Mouse (Mus musculus) cortical plate, adult 2 months (tissue): ENCODE measurements around the gene Spock1. TPM values are rescaled to one million over a fixed set of nuclear protein-coding genes. Genes with fewer than 3 reads are reported as not detected.

Source experiments
- H3K27ac ChIP-seq: fragments of 200-500 bp; 2 replicates; pipeline ENCODE4 v1.5.1; 2012; ENCODE audit warnings: low read length, control low read depth, inconsistent platforms; ENCODE audit not compliant: insufficient read depth
- H3K4me1 ChIP-seq: fragments of 200-500 bp; 2 replicates; pipeline ENCODE4 v1.6.1; 2011; ENCODE audit warnings: low read length; ENCODE audit not compliant: control insufficient read depth, insufficient read depth
- H3K4me3 ChIP-seq: fragments of 200-500 bp; 2 replicates; pipeline ENCODE4 v1.5.1; 2011; ENCODE audit warnings: mild to moderate bottlenecking, low read length, control low read depth; ENCODE audit not compliant: insufficient read depth
- CTCF ChIP-seq: fragments of 200-500 bp; IDR thresholded peaks from 2 replicates; pipeline ENCODE4 v1.5.1; 2011; ENCODE audit warnings: mild to moderate bottlenecking, control low read depth, low read length; ENCODE audit not compliant: insufficient read depth; ENCODE audit errors: extremely low read depth
- POLR2A ChIP-seq: fragments of 200-500 bp; IDR thresholded peaks from 2 replicates; pipeline ENCODE4 v1.6.1; 2011; ENCODE audit warnings: mild to moderate bottlenecking, low read length, control low read depth; ENCODE audit not compliant: insufficient read depth; ENCODE audit errors: extremely low read depth
- polyA plus RNA-seq: library from polyadenylated mRNA; depleted of rRNA; stranded (reverse); fragments of >200 nt; gene quantifications from 2 replicates; pipeline ENCODE4 v1.2.3, GENCODE M21; 2012

Spock1 gene
- polyA plus RNA-seq, 1 experiment, result 125 TPM

GRCm38 (mm10) chr13:57811253-57811652 lies 96.9 kb downstream of the Spock1 start:
- Histone ChIP-seq H3K4me1 (no peaks in the 10 kb centered on the region; the same call in 1 of the 2 replicates), H3K27ac (no peak overlapping the region)
- TF ChIP-seq POLR2A, result no peak
- TF ChIP-seq CTCF, result no peak

GRCm38 (mm10) chr13:57810816-57811215 lies 97.3 kb downstream of the Spock1 start:
- Histone ChIP-seq H3K27ac (no peak overlapping the region), H3K4me1 (no peaks in the 10 kb centered on the region; the same call in 1 of the 2 replicates), H3K4me3 (no peak overlapping the region)
- TF ChIP-seq POLR2A (no peak), CTCF (no peak)

More at GRCm38 (mm10) chr13:57811253-57811652, 96.9 kb downstream of the Spock1 start:
- no peak overlapping the region for H3K4me3 ChIP-seq

GRCm38 (mm10) chr13:57810083-57810482 lies 98.0 kb downstream of the Spock1 start:
- Histone ChIP-seq H3K27ac (no peak overlapping the region), H3K4me3 (no peak overlapping the region), H3K4me1 (no peaks in the 10 kb centered on the region; the same call in 1 of the 2 replicates)
- TF ChIP-seq POLR2A (no peak), CTCF (no peak)

GRCm38 (mm10) chr13:57809603-57810002 lies 98.5 kb downstream of the Spock1 start:
- TF ChIP-seq POLR2A (no peak), CTCF (no peak)
- no peak overlapping the region for H3K4me3 ChIP-seq
- H3K4me1 ChIP-seq, result no peaks in the 10 kb centered on the region; the same call in 1 of the 2 replicates
- no peak overlapping the region for H3K27ac ChIP-seq

- H3K4me3 ChIP-seq, result no peak overlapping the region
- TF ChIP-seq POLR2A (no peak), CTCF (no peak)
- no peak overlapping the region for H3K27ac ChIP-seq
- H3K4me1 ChIP-seq, result no peaks in the 10 kb centered on the region
These were observed 101.3 kb downstream of the Spock1 start for GRCm38 (mm10) chr13:57806816-57807215.

GRCm38 (mm10) chr13:57806301-57806700 lies 101.8 kb downstream of the Spock1 start:
- H3K4me1 ChIP-seq, result no peaks in the 10 kb centered on the region
- TF ChIP-seq CTCF (no peak), POLR2A (no peak)
- H3K27ac ChIP-seq, result no peak overlapping the region
- H3K4me3 ChIP-seq, result no peak overlapping the region

GRCm38 (mm10) chr13:57798633-57799032 lies 109.5 kb downstream of the Spock1 start:
- no peak overlapping the region for H3K4me3 ChIP-seq
- H3K27ac ChIP-seq, result no peak overlapping the region
- TF ChIP-seq CTCF, result no peak
- peaks cover 4% of the 10 kb centered on the region; the same call in 1 of the 2 replicates for H3K4me1 ChIP-seq

GRCm38 (mm10) chr13:57796951-57797692 lies 111.0 kb downstream of the Spock1 start:
- Histone ChIP-seq H3K27ac (no peak overlapping the region), H3K4me3 (no peak overlapping the region), H3K4me1 (peaks cover 4% of the 10 kb centered on the region; the same call in 1 of the 2 replicates)
- TF ChIP-seq POLR2A, result no peak

GRCm38 (mm10) chr13:57793643-57794240 lies 114.4 kb downstream of the Spock1 start:
- TF ChIP-seq POLR2A (no peak), CTCF (no peak)
- H3K4me1 ChIP-seq, result peaks cover 2% of the 10 kb centered on the region; the same call in 1 of the 2 replicates
- H3K4me3 ChIP-seq, result no peak overlapping the region
- no peak overlapping the region for H3K27ac ChIP-seq

- H3K27ac ChIP-seq, result no peak overlapping the region
- TF ChIP-seq POLR2A (no peak), CTCF (no peak)
- no peaks in the 10 kb centered on the region; the same call in 1 of the 2 replicates for H3K4me1 ChIP-seq
- no peak overlapping the region for H3K4me3 ChIP-seq
These were observed 118.3 kb downstream of the Spock1 start for GRCm38 (mm10) chr13:57789796-57790195.
